Mouse (Mus musculus): Measurements from ENCODE around the gene 4932438A13Rik.

4932438A13Rik gene

GRCm38 (mm10) chr3:36862721-36863275, at the start of gene 4932438A13Rik:
4932438A13Rik (plus strand) TSS chr3:36863104.
- DNase-seq (ENCODE audit: low read depth, low spot score), result peak; percentile 80

DNA sequence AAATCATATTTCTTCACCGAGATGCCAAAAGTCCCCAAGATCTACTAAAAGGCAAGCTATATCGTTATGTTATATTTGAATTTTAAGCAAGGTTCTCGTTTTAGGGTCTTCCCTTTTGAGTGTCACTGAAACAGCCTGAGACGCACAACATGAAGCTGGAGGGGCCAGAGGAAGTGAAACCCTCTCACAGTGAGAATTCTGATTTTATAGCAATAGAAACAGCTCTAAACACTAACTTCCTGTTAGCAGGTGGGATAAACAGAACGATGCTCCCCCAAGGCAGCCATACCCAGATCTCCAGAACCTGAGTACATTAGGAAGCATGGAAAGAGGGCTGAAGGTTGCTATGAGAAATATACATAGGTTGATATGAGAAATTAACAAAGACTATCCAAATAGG, 46.3 kb upstream of the 4932438A13Rik start:
- no peak for DNase-seq (ENCODE audit: low read depth, low spot score)

DNA sequence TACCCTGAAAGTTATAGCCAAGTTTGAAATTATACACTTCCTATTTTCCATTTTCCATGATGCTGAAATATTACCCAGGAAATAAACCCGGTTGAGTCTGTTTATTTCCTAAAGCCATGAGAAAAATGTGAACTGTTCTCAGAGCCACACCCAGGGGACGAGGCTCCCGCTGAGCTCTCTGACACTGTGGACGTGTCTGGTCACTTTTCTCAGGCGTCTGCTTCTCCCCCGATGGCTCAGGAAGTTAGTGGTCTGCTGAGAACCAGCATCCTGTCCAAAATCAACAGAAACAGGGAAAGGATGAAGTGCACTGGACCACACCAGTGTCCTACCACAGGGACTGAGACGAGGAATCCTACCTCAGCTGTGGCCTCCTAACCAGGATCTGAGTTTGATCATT, 43.5 kb upstream of the 4932438A13Rik start:
- no peak for DNase-seq (ENCODE audit: low read depth, low spot score)

DNA sequence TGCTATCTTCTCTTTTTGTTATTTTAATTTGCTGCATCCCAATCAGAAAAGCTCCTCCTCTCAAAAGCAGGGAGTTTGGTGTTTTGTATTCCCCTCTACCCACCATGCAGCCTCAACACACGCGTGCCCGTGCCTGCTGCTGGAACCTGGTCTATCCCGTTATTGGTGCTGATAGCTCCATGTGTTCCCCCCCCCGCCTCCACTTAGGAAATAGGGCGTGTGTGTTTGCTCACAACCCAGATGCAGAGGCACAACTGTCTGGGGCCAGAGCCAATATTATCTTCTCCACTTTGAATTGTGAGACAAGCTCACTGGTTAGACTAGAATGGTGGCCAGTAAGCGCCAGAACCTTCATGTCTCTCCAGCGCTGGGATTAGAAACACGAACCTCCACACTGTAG, 41.9 kb upstream of the 4932438A13Rik start:
- DNase-seq (ENCODE audit: low read depth, low spot score), result no peak

DNA sequence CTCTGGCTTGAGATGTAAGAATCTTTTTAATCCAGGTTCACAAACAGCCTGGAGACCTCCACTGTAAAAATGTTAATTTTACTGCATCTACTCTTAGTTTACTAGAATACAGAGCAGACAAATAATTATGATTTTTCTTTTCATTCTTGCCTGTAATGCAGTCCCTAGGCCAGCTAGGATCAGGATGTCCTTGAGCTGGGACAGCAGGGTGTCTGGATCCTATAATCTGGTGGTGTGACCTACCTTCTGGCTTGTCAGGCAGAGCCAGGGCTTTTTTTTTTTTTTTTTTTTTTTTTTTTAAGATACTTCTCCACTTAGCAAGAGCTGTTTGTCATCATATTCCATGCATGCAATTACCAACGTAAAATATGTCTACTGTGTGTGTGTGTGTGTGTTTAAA, 37.8 kb upstream of the 4932438A13Rik start:
- no peak for DNase-seq (ENCODE audit: low read depth, low spot score)

DNA sequence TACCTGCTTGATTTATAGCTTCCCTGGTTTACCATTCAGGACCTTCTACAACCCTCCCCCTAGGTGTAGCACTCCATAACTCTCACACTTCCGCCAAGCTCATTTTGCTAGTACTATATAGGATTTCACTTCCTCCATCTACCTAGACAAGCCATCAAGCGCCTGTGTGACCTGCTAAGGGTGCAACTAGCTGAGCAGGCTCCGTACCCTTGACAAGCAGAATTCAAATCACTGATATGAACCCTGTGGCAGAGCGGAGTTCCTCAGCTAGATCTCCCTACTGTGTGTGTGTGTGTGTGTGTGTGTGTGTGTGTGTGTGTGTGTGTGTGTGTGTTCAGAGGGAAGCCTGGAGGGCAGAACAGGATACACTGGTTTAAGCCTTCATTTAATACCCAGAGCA, 37.4 kb upstream of the 4932438A13Rik start:
- no peak for DNase-seq (ENCODE audit: low read depth, low spot score)

DNA sequence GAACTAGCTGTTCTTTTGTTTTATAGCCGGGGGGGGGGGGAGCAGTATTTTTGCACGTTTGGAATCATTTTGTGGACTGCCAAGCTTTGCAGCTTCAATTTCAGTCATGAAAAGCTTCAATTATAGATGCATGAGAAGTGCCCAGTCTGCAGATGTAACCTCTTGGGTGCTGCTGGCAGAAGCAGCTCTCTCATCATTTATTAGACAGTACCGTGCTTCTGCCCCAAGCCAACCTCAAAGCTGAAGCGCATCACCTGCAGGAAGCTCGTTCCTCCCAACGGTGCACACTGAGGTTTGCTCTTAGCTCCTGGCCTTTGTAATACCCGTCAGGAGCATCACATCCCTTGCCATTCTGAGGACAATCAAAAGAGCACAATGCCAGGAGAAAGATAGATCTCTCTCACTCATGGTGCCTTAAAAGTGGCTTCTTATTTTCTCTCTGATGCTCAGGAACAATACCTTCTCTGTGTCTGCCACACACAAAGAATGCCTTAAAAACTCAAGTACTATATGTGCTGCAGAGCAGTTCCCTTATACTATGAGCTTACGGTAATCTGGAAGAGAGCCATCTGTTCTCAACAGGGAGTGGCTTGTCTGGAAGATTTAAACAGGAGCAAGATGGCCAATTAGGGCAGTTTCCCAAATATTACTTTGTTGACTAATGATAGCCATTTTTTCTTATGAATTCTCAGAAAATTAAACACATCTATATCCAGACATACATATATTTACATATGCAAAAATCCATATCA, 35.5 kb upstream of the 4932438A13Rik start:
- DNase-seq (ENCODE audit: low read depth, low spot score), result no peak

DNA sequence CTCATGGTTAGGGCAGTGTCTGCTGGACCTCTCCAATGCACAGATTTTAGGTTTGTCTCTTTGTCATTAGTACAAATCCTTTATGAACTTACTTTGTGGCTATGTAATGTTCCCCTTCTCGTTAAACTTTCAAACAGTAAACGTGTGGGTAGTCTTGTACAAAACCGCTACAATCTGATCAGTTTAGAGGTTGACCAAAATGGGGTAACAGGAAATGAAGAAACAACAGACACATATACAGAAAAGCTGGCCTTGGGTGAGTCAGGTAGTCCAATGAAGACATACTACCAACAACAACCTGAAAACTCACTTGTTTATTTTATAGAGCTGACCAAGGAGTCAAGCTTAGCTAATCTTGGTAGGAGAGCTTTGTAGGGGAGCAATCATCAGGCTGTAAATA, 32.7 kb upstream of the 4932438A13Rik start:
- no peak for DNase-seq (ENCODE audit: low read depth, low spot score)

GRCm38 (mm10) chr3:36834426-36834825, 28.5 kb upstream of the 4932438A13Rik start:
- DNase-seq (ENCODE audit: low read depth, low spot score), result no peak

GRCm38 (mm10) chr3:36834832-36835231, 28.1 kb upstream of the 4932438A13Rik start:
- no peak for DNase-seq (ENCODE audit: low read depth, low spot score)

DNA sequence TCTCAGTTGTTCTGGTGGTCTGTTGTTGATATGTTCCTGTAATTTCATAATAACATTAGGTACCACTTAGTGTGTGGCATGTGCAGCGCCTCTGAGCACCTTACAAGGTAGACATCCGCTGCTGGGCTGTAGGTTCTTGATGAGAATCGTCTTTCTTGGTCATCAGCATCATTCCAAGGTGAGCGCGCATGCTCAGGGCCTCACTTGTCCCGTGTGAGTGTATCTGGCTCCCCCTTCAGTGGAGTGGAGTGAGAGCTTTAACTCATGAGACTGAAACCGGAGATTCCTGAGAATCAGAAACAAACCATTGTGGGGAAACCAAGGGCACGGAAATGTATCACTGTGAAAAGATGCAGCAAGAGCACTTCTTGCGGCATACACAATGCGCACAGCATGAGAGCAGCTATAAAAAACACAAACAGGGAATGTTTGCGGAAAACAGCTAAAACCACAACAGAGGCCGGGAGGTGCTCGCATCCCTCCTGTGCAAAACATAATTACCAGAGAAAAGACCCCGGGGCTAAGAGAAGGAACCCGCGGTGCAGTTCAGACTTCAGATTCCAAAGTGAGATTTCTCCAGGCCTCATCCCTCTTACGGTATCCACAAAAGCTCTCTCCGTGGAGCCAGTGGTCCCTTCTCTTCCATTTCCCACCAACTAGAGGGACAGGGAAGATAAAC, 27.2 kb upstream of the 4932438A13Rik start:
- peak; percentile 10 for DNase-seq (ENCODE audit: low read depth, low spot score)

- no peak for DNase-seq (ENCODE audit: low read depth, low spot score)
Observed at GRCm38 (mm10) chr3:36836833-36837232, 26.1 kb upstream of the 4932438A13Rik start.

DNA sequence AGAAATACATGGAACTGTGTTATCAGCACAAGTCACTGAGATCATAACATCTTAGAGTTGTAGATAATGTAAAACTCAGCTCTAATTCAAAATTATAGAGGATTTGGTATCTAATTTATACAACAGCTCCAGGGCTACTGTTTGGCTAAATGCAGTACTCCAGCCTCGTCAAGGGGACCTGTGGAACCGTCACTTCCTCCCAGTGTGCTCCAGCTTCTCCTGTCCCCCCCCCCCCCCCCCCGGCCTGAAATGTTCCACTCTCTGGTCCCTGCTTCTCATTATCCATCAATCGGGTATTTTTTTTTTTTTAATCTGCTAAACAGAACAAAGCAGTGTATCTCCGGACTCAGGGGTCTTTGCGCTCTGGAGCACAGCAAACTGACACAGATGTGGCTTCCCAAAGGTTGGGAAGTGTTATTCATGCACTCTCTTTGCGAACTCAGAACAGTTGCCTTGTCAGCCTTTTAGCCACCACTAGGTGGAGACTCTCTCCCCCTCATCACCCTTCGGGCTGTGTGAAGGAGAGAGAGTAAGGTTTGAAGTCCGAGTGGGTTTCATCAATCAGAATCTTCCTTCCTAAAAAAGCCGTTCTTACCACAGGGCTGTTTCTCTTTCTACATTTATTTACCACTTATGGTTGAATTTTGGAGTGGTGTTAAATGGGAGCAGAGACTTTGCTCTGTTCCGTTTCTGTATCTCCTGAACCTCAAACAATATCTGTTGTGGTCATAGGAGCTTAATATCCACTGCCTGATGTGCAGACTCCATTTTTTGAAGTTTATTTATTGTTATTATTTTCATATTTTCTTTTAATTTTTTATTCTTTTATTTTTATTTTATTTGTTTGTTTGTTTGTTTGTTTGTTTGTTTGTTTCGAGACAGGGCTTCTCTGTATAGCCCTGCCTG, 22.0 kb upstream of the 4932438A13Rik start:
- peak; percentile 16 for DNase-seq (ENCODE audit: low read depth, low spot score)

DNA sequence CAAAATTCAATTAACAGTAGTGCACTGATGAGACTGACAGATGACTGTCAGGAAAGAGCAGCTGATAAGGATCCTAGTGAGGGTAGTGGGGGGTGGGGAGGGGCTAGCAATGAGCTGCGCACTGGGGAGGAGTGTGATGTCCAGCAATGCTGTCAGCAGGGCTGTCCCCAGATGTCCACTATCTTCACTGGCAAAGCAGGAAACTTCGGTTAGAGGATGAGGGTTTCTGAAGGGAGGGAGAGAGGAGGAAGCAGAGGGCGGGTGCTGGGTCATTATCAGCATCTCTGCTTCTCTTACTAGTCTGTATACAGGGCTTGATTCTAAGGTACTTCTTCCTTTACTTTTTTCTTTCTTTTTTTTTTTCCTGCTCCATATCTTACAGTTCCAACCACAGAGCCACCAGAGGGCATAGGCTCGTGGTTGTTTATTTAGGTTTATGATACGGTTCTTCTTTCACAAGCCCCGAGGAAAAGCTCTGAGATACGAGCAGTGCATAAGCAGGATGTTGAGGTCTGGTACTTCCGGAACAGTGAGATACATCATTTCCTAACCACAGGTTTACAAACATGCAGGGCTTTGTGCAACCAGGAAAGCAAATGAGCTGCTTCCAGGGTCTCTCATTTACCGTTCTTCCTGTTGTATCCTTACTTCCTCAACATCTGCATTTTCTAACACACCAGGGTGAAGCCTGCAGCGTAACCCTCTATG, 9.0 kb upstream of the 4932438A13Rik start:
- no peak for DNase-seq (ENCODE audit: low read depth, low spot score)

DNA sequence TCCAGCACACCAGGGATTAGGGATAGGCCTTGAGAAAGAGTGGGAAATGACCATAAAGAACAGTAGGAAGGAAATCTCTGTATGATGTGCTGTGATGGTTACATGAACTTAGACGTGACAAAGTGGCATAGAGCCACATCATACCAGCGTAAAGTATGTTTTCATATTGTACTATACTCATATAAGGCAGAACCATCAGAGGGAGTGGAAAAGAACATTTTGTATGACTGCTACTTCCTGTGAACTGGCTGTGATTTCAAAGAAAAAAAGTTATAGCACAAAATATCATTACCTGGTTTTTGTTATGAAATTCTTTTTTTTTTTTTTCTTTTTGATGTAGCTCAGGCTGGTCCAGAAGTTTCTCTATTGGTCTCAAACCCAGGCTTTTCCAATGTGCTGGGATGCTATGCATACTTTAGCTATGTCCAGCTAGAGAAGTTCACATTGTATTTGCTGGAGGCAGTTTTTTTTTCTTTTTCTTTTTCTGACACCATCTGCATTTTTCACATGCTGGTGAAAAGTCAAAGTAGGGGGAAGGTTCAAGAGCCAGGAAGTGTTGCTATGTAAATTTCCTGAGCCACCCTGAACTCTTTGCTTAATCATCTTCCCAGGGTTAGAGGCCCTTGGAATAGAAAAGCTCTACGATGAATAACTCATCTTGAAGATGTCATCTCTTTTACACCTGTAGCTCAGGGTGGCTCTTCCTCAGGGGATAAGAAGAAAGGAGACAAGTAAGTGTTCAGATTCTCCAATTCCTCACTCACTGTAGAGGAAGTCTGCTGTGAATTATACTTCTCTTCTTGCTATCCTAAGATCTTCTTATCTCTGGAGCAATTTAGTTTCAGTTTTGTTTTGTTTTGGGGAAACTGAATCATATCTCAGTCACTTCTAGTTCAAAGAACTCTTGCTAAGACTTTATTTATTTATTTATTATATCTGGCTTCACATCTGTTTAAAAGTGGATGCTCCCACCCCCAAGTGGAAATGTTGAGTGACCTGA, 1.2 kb upstream of the 4932438A13Rik start:
- DNase-seq (ENCODE audit: low read depth, low spot score), result no peak

GRCm38 (mm10) chr3:36863427-36863826, 523 bp downstream of the 4932438A13Rik start:
- DNase-seq (ENCODE audit: low read depth, low spot score), result no peak

DNA sequence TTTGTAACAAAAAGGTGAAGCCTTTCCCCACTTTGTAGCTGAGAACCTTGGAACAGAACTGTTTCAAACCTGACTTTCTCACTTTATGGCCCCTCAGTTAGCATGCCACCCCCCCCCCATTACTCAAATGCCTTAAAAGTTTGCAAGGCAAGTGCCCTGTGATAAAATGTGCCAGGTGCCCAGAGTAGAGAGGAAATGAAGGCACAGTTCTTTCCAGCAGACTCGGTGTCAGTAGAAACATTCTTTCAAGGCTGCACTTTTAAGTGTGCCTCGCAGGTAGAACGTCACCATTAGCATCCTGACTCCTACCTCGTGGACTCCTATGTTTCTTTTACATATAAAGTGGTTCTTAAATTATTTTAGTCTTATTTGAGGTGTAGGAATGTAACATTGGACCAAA, 977 bp downstream of the 4932438A13Rik start:
- DNase-seq (ENCODE audit: low read depth, low spot score), result no peak

DNA sequence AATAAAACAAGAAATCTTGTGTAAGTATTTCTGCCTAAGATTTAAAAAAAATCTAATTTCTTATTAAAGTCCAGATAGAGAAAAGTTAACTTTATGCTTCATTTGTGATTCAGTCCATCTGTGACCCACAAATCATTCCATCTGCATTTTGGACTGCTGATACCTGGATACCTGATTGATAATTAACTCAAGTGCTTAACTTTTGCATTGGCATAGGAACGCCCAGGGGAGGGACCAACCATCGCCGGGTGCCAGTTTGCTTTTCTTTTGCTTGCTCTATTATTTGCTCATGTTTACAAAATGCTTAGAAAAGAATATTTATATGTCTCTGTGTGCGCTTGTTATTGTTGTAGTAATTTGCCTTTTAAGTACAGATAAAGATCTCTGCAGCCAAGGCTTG, 1.6 kb downstream of the 4932438A13Rik start:
- no peak for DNase-seq (ENCODE audit: low read depth, low spot score)

GRCm38 (mm10) chr3:36905372-36905771, 42.5 kb downstream of the 4932438A13Rik start:
- no peak for DNase-seq (ENCODE audit: low read depth, low spot score)

- DNase-seq (ENCODE audit: low read depth, low spot score), result no peak
Observed at GRCm38 (mm10) chr3:36917832-36918231, 54.9 kb downstream of the 4932438A13Rik start.
